Mouse (Mus musculus) lung, embryonic 14.5 days (tissue): ENCODE measurements around the gene Ddo. TPM values are rescaled to one million over a fixed set of nuclear protein-coding genes. Genes with fewer than 3 reads are reported as not detected.

Source experiments
- ATAC-seq: fragments of 200-750 bp; cut with Nextera tagmentation; 2 replicates; pipeline ENCODE4 v1.8.0; 2017; ENCODE audit warnings: mild to moderate bottlenecking, moderate TSS enrichment, moderate library complexity; ENCODE audit not compliant: insufficient read depth
- DNase-seq: peaks from one replicate; pipeline ENCODE4 v3.0.0-alpha.2; 2015
- H3K27ac ChIP-seq: fragments of 300-500 bp; sonication (generic); 2 replicates; pipeline ENCODE4 v1.5.1; 2014; ENCODE audit warnings: low read depth, mild to moderate bottlenecking, moderate library complexity
- H3K27me3 ChIP-seq: fragments of 300-500 bp; sonication (generic); 2 replicates; pipeline ENCODE4 v1.6.1; 2014; ENCODE audit warnings: low read length, control low read depth; ENCODE audit not compliant: insufficient read depth
- H3K36me3 ChIP-seq: fragments of 300-500 bp; sonication (generic); 2 replicates; pipeline ENCODE4 v1.6.1; 2014; ENCODE audit warnings: control low read depth; ENCODE audit not compliant: insufficient read depth
- H3K4me1 ChIP-seq: fragments of 300-500 bp; sonication (generic); 2 replicates; pipeline ENCODE4 v1.6.1; 2014; ENCODE audit warnings: antibody characterized with exemption, control low read depth; ENCODE audit not compliant: insufficient read depth
- H3K4me2 ChIP-seq: fragments of 300-500 bp; sonication (generic); 2 replicates; pipeline ENCODE4 v1.6.1; 2014; ENCODE audit warnings: mild to moderate bottlenecking
- H3K4me3 ChIP-seq: fragments of 300-500 bp; sonication (generic); 2 replicates; pipeline ENCODE4 v1.5.1; 2014; ENCODE audit warnings: low read depth, low read length
- H3K9ac ChIP-seq: fragments of 300-500 bp; sonication (generic); 2 replicates; pipeline ENCODE4 v1.6.1; 2014
- H3K9me3 ChIP-seq: fragments of 300-500 bp; sonication (generic); 2 replicates; pipeline ENCODE4 v1.6.1; 2016; ENCODE audit warnings: low read depth, low read length, control low read depth
- CTCF ChIP-seq: IDR thresholded peaks from 2 replicates; pipeline ENCODE4 v1.5.1; 2016; ENCODE audit warnings: antibody characterized with exemption, low read depth
- WGBS: fragments of 180-500 bp; shearing (Covaris S2); extraction: QIAGEN DNeasy Blood & Tissue Kit; methylation state at CpG from one replicate; pipeline ENCODE4 v1.1.7; 2014; 5-methylcytosine and 5-hydroxymethylcytosine counted together
- polyA plus RNA-seq: library from polyadenylated mRNA; unstranded; fragments of >200 nt; fragmentation: Nextera tagmentation; extraction: Ambion mirVana; gene quantifications from 2 replicates; pipeline ENCODE4 v1.2.1, GENCODE M21; 2014

Gene Ddo
- polyA plus RNA-seq, 1 experiment from 2014 or later: 1.8 TPM

DNA sequence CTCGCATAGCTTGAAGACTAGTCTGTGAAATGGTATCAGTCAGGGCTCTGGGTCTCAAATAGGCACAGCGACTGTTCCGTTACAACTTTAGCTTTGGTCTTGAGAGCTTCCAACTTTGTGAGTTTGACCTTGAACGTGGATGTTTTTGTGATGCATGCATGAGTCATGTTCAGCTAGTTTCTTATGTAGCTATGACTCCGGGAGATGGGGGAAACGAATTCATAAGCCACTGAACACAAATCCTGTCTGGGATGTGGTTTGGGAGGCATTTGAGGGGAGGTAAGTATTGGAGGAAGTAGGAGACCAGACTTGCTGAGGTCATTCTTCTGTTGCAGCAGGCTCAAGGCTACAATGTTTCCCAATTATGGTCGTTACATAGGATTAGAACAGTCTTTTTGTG, 46.1 kb downstream of the Ddo start:
- no peak overlapping the region for H3K4me2 ChIP-seq
- no peaks in the 10 kb centered on the region for H3K4me1 ChIP-seq
- H3K4me3 ChIP-seq: no peak overlapping the region
- H3K9ac ChIP-seq: no peak overlapping the region
- H3K9me3 ChIP-seq: no peaks in the 10 kb centered on the region
- ATAC-seq (no peak), DNase-seq (no peak)
- H3K36me3 ChIP-seq: no peaks in the 10 kb centered on the region
- H3K27me3 ChIP-seq: no peaks in the 10 kb centered on the region
- no peak for TF ChIP-seq CTCF
- no peak overlapping the region for H3K27ac ChIP-seq
- 81% methylated on average over 7 of the region's 7 CpGs for WGBS

DNA sequence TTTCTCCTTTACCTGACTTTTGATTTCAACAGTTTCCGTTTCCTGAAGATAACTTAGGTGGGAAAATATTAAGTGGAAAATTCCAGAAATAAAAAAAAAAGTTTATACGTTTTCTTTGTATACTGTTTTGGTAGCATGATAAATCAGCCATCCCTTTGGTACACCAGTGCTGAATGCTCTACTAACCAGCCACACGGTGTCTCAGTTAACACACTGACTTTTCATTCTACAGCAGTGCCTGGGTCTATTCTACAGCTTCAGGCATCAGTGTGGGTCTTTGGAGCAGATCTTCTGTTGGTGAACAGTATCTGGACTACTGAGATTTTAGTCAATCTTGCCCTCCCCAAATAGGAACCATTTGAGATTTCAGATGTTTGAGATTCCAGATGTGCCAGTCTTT, 48.7 kb downstream of the Ddo start:
- TF ChIP-seq CTCF: no peak
- Histone ChIP-seq H3K4me1 (no peaks in the 10 kb centered on the region), H3K27me3 (no peaks in the 10 kb centered on the region), H3K4me3 (no peak overlapping the region), H3K4me2 (no peak overlapping the region), H3K27ac (no peak overlapping the region), H3K9ac (no peak overlapping the region), H3K9me3 (no peaks in the 10 kb centered on the region), H3K36me3 (no peaks in the 10 kb centered on the region)
- WGBS: 64% methylated on average over 3 of the region's 3 CpGs
- DNase-seq (peak; percentile 18), ATAC-seq (no peak)

DNA sequence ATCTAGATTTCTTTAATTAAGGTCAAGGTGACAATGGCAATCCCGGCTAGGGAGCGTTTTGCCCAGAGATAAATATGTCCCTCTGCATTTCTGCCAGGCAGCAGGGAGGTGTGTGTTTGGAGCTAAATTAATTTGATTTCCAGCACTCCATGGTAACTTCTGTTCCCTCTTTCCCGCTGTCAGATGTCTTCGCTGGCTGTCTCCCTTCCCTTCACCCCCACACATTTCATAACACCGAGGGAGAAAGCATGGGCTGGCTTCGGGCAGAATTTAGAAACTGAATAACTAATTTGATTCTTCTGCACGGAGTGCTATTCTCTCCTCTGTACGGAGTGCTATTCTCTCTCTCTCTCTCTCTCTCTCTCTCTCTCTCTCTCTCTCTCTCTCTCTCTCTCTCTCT, 52.7 kb downstream of the Ddo start:
- H3K27ac ChIP-seq: no peak overlapping the region
- peak overlapping the region; percentile 55 for H3K4me3 ChIP-seq
- H3K9ac ChIP-seq: peak overlapping the region; percentile 29; the same call in 1 of the 2 replicates
- no peak for TF ChIP-seq CTCF
- ATAC-seq: no peak
- H3K4me2 ChIP-seq: peak overlapping the region; percentile 91
- H3K36me3 ChIP-seq: no peaks in the 10 kb centered on the region
- no peaks in the 10 kb centered on the region for H3K27me3 ChIP-seq
- DNase-seq: no peak
- no peaks in the 10 kb centered on the region; the same call in 1 of the 2 replicates for H3K4me1 ChIP-seq
- WGBS: 28% methylated on average over 8 of the region's 8 CpGs
- no peaks in the 10 kb centered on the region for H3K9me3 ChIP-seq

DNA sequence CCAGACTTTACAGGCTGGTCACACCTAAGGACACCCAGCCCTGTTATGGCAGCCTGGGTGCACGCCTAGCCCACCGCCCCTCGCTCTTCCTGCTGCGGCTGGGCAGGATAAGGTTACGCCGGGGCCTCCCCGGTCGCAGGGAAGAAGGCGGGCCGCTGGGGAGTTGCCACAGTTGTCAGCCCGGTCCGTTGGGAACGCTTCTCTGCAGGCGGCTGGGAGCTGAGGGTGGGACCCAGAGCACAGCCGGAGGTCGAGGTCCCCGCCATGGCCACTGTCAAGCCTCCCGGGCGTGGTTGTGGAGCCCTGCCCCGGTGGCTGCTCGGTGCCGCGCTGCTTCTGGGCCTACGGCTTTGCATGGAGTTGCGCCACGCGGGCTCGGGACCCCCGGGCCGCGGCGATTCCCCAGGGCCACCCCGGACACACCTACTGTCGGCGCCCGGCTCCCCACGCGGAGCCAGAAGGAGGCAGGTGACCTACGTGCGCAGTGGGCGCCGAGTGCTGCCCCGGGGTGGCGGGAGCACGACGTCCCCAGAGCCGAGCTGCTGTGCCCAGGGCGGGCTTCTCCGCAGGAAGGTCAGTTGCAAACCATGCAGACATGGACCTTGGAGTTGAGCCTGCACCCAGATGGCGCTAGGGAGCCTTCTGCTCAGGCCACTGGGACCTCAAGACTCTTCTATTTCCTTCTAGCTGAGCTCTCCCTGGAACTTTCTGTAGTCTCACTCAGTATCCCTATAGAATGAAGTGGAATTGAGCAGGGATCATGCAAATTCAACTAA, 53.5 kb downstream of the Ddo start, which contains the start of gene Mettl24:
Mettl24 (plus strand) TSS at position 191 of the 776 bp plus-strand sequence.
- DNase-seq: peak; percentile 95
- 1% methylated on average over 50 of the region's 50 CpGs for WGBS

GRCm38 (mm10) chr10:40683868-40684253, 54.0 kb downstream of the Ddo start:
- Histone ChIP-seq H3K27ac (peak overlapping the region; percentile 50; the same call in 1 of the 2 replicates), H3K36me3 (no peaks in the 10 kb centered on the region), H3K9ac (peak overlapping the region; percentile 81; the same call in 1 of the 2 replicates), H3K9me3 (no peaks in the 10 kb centered on the region), H3K4me3 (peak overlapping the region; percentile 55; the same call in 1 of the 2 replicates), H3K4me2 (peak overlapping the region; percentile 91), H3K27me3 (no peaks in the 10 kb centered on the region), H3K4me1 (no peaks in the 10 kb centered on the region; the same call in 1 of the 2 replicates)
- 58% methylated on average over 9 of the region's 9 CpGs for WGBS
- no peak for TF ChIP-seq CTCF
- no peak for DNase-seq
- ATAC-seq: peak; percentile 41; the same call in 1 of the 2 replicates

More for the DNA sequence above, 53.5 kb downstream of the Ddo start, which contains the start of gene Mettl24:
- no peaks in the 10 kb centered on the region; the same call in 1 of the 2 replicates for H3K4me1 ChIP-seq
- peak within 1 kb of the TSS; percentile 81 for H3K9ac ChIP-seq
- H3K27me3 ChIP-seq: no peaks in the 10 kb centered on the region
- peak; percentile 83 for TF ChIP-seq CTCF
- peak; percentile 96 for ATAC-seq
- H3K27ac ChIP-seq: peak within 1 kb of the TSS; percentile 50
- H3K4me3 ChIP-seq: peak within 1 kb of the TSS; percentile 55
- no peaks in the 10 kb centered on the region for H3K36me3 ChIP-seq
- no peaks in the 10 kb centered on the region for H3K9me3 ChIP-seq
- peak within 1 kb of the TSS; percentile 91 for H3K4me2 ChIP-seq

GRCm38 (mm10) chr10:40684326-40684725, 54.5 kb downstream of the Ddo start:
- no peak for TF ChIP-seq CTCF

GRCm38 (mm10) chr10:40685641-40686040, 55.8 kb downstream of the Ddo start:
- Histone ChIP-seq H3K4me2 (no peak overlapping the region), H3K27me3 (no peaks in the 10 kb centered on the region), H3K9me3 (no peaks in the 10 kb centered on the region), H3K9ac (no peak overlapping the region), H3K4me1 (no peaks in the 10 kb centered on the region; the same call in 1 of the 2 replicates), H3K36me3 (no peaks in the 10 kb centered on the region), H3K27ac (no peak overlapping the region), H3K4me3 (no peak overlapping the region)
- 25% methylated on average over 8 of the region's 8 CpGs for WGBS
- no peak for TF ChIP-seq CTCF
- DNase-seq: no peak
- ATAC-seq: no peak

More at GRCm38 (mm10) chr10:40684326-40684725, 54.5 kb downstream of the Ddo start:
- Histone ChIP-seq H3K9me3 (no peaks in the 10 kb centered on the region), H3K4me3 (no peak overlapping the region), H3K9ac (no peak overlapping the region), H3K27ac (no peak overlapping the region), H3K36me3 (no peaks in the 10 kb centered on the region), H3K27me3 (no peaks in the 10 kb centered on the region), H3K4me2 (no peak overlapping the region), H3K4me1 (no peaks in the 10 kb centered on the region; the same call in 1 of the 2 replicates)
- 89% methylated on average over 7 of the region's 7 CpGs for WGBS
- no peak for DNase-seq
- no peak for ATAC-seq
